Mouse (Mus musculus) forebrain, embryonic 11.5 days (tissue): Measurements from ENCODE around the gene Nkx1-2. TPM values are rescaled to one million over a fixed set of nuclear protein-coding genes. Genes with fewer than 3 reads are reported as not detected.

ENCODE experiments used
- ATAC-seq: fragments of 200-750 bp; cut with Nextera tagmentation; replicated peaks from 2 replicates; pipeline ENCODE4 v1.8.0; 2017; ENCODE audit warnings: moderate TSS enrichment; ENCODE audit not compliant: low FRiP score
- DNase-seq: peaks from one replicate; pipeline ENCODE4 v3.0.0-alpha.2; 2017; ENCODE audit warnings: low spot score
- H3K27ac ChIP-seq: fragments of 300-500 bp; sonication (generic); 2 replicates; pipeline ENCODE4 v1.5.1; 2014; ENCODE audit warnings: low read depth, low read length
- H3K27me3 ChIP-seq: fragments of 300-500 bp; sonication (generic); 2 replicates; pipeline ENCODE4 v1.6.1; 2014; ENCODE audit warnings: mild to moderate bottlenecking, low read length, mixed read lengths; ENCODE audit not compliant: control insufficient read depth, insufficient read depth
- H3K36me3 ChIP-seq: fragments of 300-500 bp; sonication (generic); 2 replicates; pipeline ENCODE4 v1.6.1; 2014; ENCODE audit warnings: mild to moderate bottlenecking, low read length, moderate library complexity, mixed read lengths; ENCODE audit not compliant: control insufficient read depth, insufficient read depth
- H3K4me1 ChIP-seq: fragments of 300-500 bp; sonication (generic); replicated peaks from 2 replicates; pipeline ENCODE4 v1.6.1; 2014; ENCODE audit warnings: low read length, mixed read lengths; ENCODE audit not compliant: control insufficient read depth, insufficient read depth
- H3K4me2 ChIP-seq: fragments of 300-500 bp; sonication (generic); 2 replicates; pipeline ENCODE4 v1.6.1; 2014; ENCODE audit warnings: low read depth, mild to moderate bottlenecking, low read length, moderate library complexity, mixed read lengths; ENCODE audit not compliant: severe bottlenecking
- H3K4me3 ChIP-seq: fragments of 300-500 bp; sonication (generic); 2 replicates; pipeline ENCODE4 v1.5.1; 2014; ENCODE audit warnings: low read depth, low read length
- H3K9ac ChIP-seq: fragments of 300-500 bp; sonication (generic); 2 replicates; pipeline ENCODE4 v1.6.1; 2014; ENCODE audit warnings: low read length
- H3K9me3 ChIP-seq: fragments of 300-500 bp; sonication (generic); 2 replicates; pipeline ENCODE4 v1.6.1; 2016; ENCODE audit warnings: low read length, mixed read lengths; ENCODE audit not compliant: control insufficient read depth
- WGBS: fragments of 180-500 bp; shearing (Covaris S2); extraction: QIAGEN DNeasy Blood & Tissue Kit; methylation state at CpG from one replicate; pipeline ENCODE4 v1.1.7; 2014; 5-methylcytosine and 5-hydroxymethylcytosine counted together
- polyA plus RNA-seq: library from polyadenylated mRNA; unstranded; fragments of >200 nt; fragmentation: Nextera tagmentation; extraction: Ambion mirVana; gene quantifications from 2 replicates; pipeline ENCODE4 v1.2.1, GENCODE M21; 2014

The Nkx1-2 gene
- polyA plus RNA-seq, 1 experiment from 2014 or later: not detected

DNA sequence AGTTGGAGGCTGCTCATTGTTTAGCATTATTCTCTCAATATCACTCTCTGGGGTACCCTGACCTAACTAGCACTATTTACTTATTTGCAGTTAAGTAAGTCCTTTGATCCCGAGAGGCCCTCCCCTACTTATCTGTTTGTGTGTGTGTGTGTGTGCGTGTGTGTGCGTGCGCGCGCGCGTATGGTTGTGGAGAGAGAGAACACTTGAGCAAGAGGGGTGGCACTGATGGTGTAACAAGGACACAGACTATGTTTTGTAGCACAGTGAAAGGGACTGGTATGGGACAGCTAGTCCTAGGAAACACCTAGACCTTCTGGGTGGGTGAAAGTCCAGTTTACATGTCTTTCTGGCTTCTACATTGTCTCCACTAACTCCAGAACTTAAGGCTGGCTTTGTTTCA is 12.1 kb upstream of the Nkx1-2 start:
- H3K4me2 ChIP-seq: no peak overlapping the region
- H3K4me3 ChIP-seq: no peak overlapping the region
- no peak for ATAC-seq
- no peaks in the 10 kb centered on the region for H3K9me3 ChIP-seq
- no peak for DNase-seq
- no peaks in the 10 kb centered on the region for H3K36me3 ChIP-seq
- 97% methylated on average over 8 of the region's 8 CpGs for WGBS
- H3K9ac ChIP-seq: no peak overlapping the region
- H3K27me3 ChIP-seq: peaks cover 2% of the 10 kb centered on the region; the same call in 1 of the 2 replicates
- peaks cover 8% of the 10 kb centered on the region for H3K4me1 ChIP-seq
- no peak overlapping the region for H3K27ac ChIP-seq

- DNase-seq: peak; percentile 91
- Histone ChIP-seq H3K27me3 (peaks cover 4% of the 10 kb centered on the region), H3K36me3 (no peaks in the 10 kb centered on the region), H3K27ac (no peak within 1 kb of the TSS), H3K4me3 (peak within 1 kb of the TSS; percentile 50), H3K9me3 (no peaks in the 10 kb centered on the region), H3K9ac (peak within 1 kb of the TSS; percentile 52), H3K4me1 (peaks cover 3% of the 10 kb centered on the region; the same call in 1 of the 2 replicates), H3K4me2 (peak within 1 kb of the TSS; percentile 66)
- ATAC-seq: peak; percentile 91
- 7% methylated on average over 44 of the region's 44 CpGs for WGBS
These were observed 11.3 kb upstream of the Nkx1-2 start, which contains the start of gene Lhpp for GRCm38 (mm10) chr7:132610468-132611318. TSS of gene Lhpp (plus strand) at chr7:132610638.

DNA sequence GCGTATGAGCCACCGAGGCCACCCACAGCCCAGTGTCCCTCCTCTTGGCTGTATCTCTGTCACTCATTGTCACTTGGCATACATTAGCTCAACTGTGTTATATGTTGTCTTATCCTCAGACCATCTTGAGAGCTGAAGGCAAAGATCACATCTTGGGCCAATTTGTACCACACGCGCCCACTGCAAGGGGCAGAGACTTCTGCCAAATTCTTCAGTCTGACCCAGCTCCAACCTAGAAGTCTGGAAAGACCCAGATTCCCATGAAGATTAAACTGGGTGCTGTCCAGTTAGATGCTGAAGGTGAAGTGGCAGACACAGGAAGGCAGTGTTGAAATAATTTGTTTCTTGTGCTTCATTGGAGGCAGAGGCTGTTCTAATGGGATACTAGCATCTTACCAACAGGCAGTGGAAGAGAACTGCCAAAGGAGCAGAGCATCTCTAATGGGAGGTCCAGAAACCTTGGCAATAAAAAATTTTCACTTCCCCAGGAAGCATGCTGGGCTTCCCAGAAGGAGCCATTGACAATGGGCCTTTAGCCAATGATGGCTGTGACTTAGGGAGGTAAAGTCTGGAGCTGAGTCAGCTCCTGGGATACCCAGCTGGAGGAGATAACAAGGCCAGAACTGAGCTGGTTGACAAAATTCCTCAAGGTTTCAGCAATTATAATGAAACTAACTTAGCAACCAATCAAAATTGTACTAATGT is 9.0 kb upstream of the Nkx1-2 start:
- Histone ChIP-seq H3K4me2 (no peak overlapping the region), H3K27me3 (peaks cover 4% of the 10 kb centered on the region), H3K9me3 (no peaks in the 10 kb centered on the region), H3K36me3 (no peaks in the 10 kb centered on the region), H3K4me3 (no peak overlapping the region), H3K27ac (no peak overlapping the region), H3K4me1 (peaks cover 3% of the 10 kb centered on the region; the same call in 1 of the 2 replicates), H3K9ac (no peak overlapping the region)
- DNase-seq: no peak
- no peak for ATAC-seq
- 94% methylated on average over 4 of the region's 4 CpGs for WGBS

DNA sequence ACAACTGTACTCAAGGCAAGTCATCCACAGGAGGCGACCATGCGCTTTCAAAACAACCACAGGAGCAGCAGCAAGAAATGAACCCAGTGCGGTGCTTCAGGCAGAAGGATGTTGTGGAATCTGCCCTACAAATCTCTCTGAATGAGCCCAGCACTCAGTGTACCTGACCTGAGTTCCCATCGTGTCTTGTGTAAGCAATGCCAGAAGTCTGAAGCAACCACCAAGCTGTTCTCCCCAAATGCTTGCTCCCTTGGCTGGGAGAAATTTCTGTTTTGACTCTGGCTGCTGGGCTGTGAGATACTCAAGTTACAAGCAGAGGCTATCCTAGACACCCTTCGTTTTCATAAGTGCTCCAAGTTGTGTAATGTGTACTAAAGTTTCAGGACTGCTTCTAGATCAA is 6.3 kb upstream of the Nkx1-2 start:
- Histone ChIP-seq H3K4me3 (no peak overlapping the region), H3K4me2 (no peak overlapping the region), H3K36me3 (no peaks in the 10 kb centered on the region), H3K9me3 (no peaks in the 10 kb centered on the region), H3K9ac (no peak overlapping the region), H3K4me1 (peaks cover 3% of the 10 kb centered on the region; the same call in 1 of the 2 replicates), H3K27me3 (peaks cover 27% of the 10 kb centered on the region), H3K27ac (no peak overlapping the region)
- 61% methylated on average over 5 of the region's 5 CpGs for WGBS
- DNase-seq: no peak
- no peak for ATAC-seq

GRCm38 (mm10) chr7:132604720-132605119 is 5.3 kb upstream of the Nkx1-2 start:
- ATAC-seq (no peak), DNase-seq (no peak)
- H3K9ac ChIP-seq: no peak overlapping the region
- H3K36me3 ChIP-seq: no peaks in the 10 kb centered on the region
- H3K27ac ChIP-seq: no peak overlapping the region
- 91% methylated on average over 4 of the region's 4 CpGs for WGBS
- H3K4me1 ChIP-seq: peaks cover 3% of the 10 kb centered on the region; the same call in 1 of the 2 replicates
- H3K9me3 ChIP-seq: no peaks in the 10 kb centered on the region
- peaks cover 35% of the 10 kb centered on the region for H3K27me3 ChIP-seq
- no peak overlapping the region for H3K4me3 ChIP-seq
- H3K4me2 ChIP-seq: no peak overlapping the region

DNA sequence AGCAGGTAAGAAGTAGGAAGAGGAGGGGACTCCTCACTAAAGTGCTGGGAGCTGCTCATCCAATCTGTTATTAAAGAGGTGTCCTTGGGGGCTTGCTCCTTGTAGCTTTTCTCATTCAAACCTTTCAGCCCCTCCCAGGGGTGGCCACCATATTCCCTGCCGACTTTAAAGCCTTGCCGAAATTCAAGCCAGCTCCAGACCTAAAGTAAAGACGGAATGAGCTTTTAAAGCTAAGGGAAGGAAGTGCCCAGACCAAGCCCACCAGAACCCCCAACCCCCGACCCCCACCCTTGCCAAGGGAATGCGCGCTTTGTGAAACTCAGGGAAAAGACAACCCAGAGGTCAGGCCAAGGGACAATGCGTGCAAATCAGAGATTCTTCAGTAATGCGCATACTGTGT is 1.5 kb upstream of the Nkx1-2 start:
- DNase-seq (no peak), ATAC-seq (no peak)
- Histone ChIP-seq H3K9ac (no peak overlapping the region), H3K36me3 (no peaks in the 10 kb centered on the region), H3K4me1 (peaks cover 9% of the 10 kb centered on the region; the same call in 1 of the 2 replicates), H3K4me3 (no peak overlapping the region), H3K27me3 (peaks cover 71% of the 10 kb centered on the region), H3K27ac (no peak overlapping the region), H3K4me2 (no peak overlapping the region), H3K9me3 (no peaks in the 10 kb centered on the region)
- 4% methylated on average over 8 of the region's 8 CpGs for WGBS

GRCm38 (mm10) chr7:132600026-132600425 is 589 bp upstream of the Nkx1-2 start:
- WGBS: 3% methylated on average over 9 of the region's 9 CpGs
- H3K4me1 ChIP-seq: peaks cover 9% of the 10 kb centered on the region; the same call in 1 of the 2 replicates
- no peaks in the 10 kb centered on the region for H3K36me3 ChIP-seq
- H3K27ac ChIP-seq: no peak overlapping the region
- peak overlapping the region; percentile 33 for H3K4me3 ChIP-seq
- peaks cover 77% of the 10 kb centered on the region for H3K27me3 ChIP-seq
- no peaks in the 10 kb centered on the region for H3K9me3 ChIP-seq
- H3K4me2 ChIP-seq: peak overlapping the region; percentile 73
- DNase-seq (no peak), ATAC-seq (no peak; the same call in 1 of the 2 replicates)
- H3K9ac ChIP-seq: no peak overlapping the region

GRCm38 (mm10) chr7:132597251-132598041 is 2.0 kb downstream of the Nkx1-2 start:
- peaks cover 9% of the 10 kb centered on the region; the same call in 1 of the 2 replicates for H3K4me1 ChIP-seq
- peaks cover 74% of the 10 kb centered on the region for H3K27me3 ChIP-seq
- H3K9ac ChIP-seq: 0 out of 2 replicates have a peak overlapping the region, but pooled peaks have one; percentile 17
- WGBS: under 1% methylated on average over 60 of the region's 60 CpGs
- H3K4me2 ChIP-seq: peak overlapping the region; percentile 57
- no peak for ATAC-seq
- H3K27ac ChIP-seq: no peak overlapping the region
- H3K4me3 ChIP-seq: peak overlapping the region; percentile 38
- H3K36me3 ChIP-seq: no peaks in the 10 kb centered on the region
- peak; percentile 67 for DNase-seq
- no peaks in the 10 kb centered on the region for H3K9me3 ChIP-seq
